Mouse (Mus musculus) MEL (cell line): Measurements from ENCODE around the gene Tmem132c. TPM values are rescaled to one million over a fixed set of nuclear protein-coding genes. Genes with fewer than 3 reads are reported as not detected.

Source experiments
- DNase-seq: peaks from one replicate; pipeline ENCODE4 v3.0.0; 2011; ENCODE audit warnings: low read depth, low spot score
- H3K27ac ChIP-seq: 2 replicates; pipeline ENCODE4 v1.5.1; 2012; ENCODE audit warnings: low read depth, mild to moderate bottlenecking, control low read depth, low read length, moderate library complexity; ENCODE audit not compliant: control insufficient read depth
- H3K27me3 ChIP-seq, 2 experiments: fragments of 150-350 bp in 1 of 2; sonication (generic) in 1 of 2; 2 replicates each; pipeline ENCODE4 v1.6.1; 2012; ENCODE audit warnings: low read length in 2 of 2, mild to moderate bottlenecking in 2 of 2, improper control_type of control experiment in 1 of 2, moderate library complexity in 1 of 2; ENCODE audit not compliant: insufficient read depth in 2 of 2, control insufficient read depth in 1 of 2
- H3K36me3 ChIP-seq, 2 experiments: 2 replicates each; pipeline ENCODE4 v1.6.1; 2012 to 2014; ENCODE audit warnings: low read length in 2 of 2, improper control_type of control experiment in 1 of 2, inconsistent platforms in 1 of 2, mild to moderate bottlenecking in 1 of 2; ENCODE audit not compliant: insufficient read depth in 2 of 2, control insufficient read depth in 1 of 2
- H3K4me1 ChIP-seq, 2 experiments: fragments of 150-350 bp in 1 of 2; sonication (generic) in 1 of 2; 2 replicates each; pipeline ENCODE4 v1.6.1; 2012; ENCODE audit warnings: low read length in 2 of 2, improper control_type of control experiment in 1 of 2, mild to moderate bottlenecking in 1 of 2; ENCODE audit not compliant: insufficient read depth in 2 of 2, control insufficient read depth in 1 of 2
- H3K4me3 ChIP-seq, 2 experiments: fragments of 150-350 bp in 1 of 2; sonication (generic) in 1 of 2; 2 replicates each; pipeline ENCODE4 v1.5.1; 2012; ENCODE audit warnings: low read depth in 2 of 2, low read length in 2 of 2, mild to moderate bottlenecking in 2 of 2, moderate library complexity in 2 of 2, control low read depth in 1 of 2, improper control_type of control experiment in 1 of 2; ENCODE audit not compliant: control insufficient read depth in 1 of 2, insufficient read depth in 1 of 2
- H3K79me2 ChIP-seq: 2 replicates; pipeline ENCODE4 v1.6.1; 2012; ENCODE audit warnings: mild to moderate bottlenecking, low read length, moderate library complexity; ENCODE audit not compliant: control insufficient read depth, poor library complexity, insufficient read depth
- H3K9ac ChIP-seq: 2 replicates; pipeline ENCODE4 v1.6.1; 2012; ENCODE audit warnings: low read depth, mild to moderate bottlenecking, control low read depth, low read length, moderate library complexity; ENCODE audit not compliant: control insufficient read depth, poor library complexity, severe bottlenecking
- H3K9me3 ChIP-seq: fragments of 150-350 bp; sonication (generic); replicated peaks from 2 replicates; pipeline ENCODE4 v1.6.1; 2012; ENCODE audit warnings: mild to moderate bottlenecking, low read length, improper control_type of control experiment, moderate library complexity; ENCODE audit not compliant: insufficient read depth
- CTCF ChIP-seq, 3 experiments: IDR thresholded peaks in 2 of 3; conservative IDR thresholded peaks in 1 of 3; 2 replicates each; pipeline ENCODE4 v1.5.1; 2011 to 2012; ENCODE audit warnings: low read length in 3 of 3, low read depth in 2 of 3, mild to moderate bottlenecking in 2 of 3, improper control_type of control experiment in 1 of 3, inconsistent platforms in 1 of 3, mixed read lengths in 1 of 3, moderate library complexity in 1 of 3; ENCODE audit not compliant: control insufficient read depth in 1 of 3, insufficient read depth in 1 of 3, poor library complexity in 1 of 3, severe bottlenecking in 1 of 3
- ELF1 ChIP-seq: IDR thresholded peaks from 2 replicates; pipeline ENCODE4 v1.6.1; 2014; ENCODE audit warnings: low read depth, mild to moderate bottlenecking, inconsistent platforms, low read length, improper control_type of control experiment, moderate library complexity
- ETS1 ChIP-seq: IDR thresholded peaks from 2 replicates; pipeline ENCODE4 v1.6.1; 2012; ENCODE audit warnings: low read depth, mild to moderate bottlenecking, inconsistent platforms, low read length, improper control_type of control experiment, moderate library complexity
- GABPA ChIP-seq: IDR thresholded peaks from 2 replicates; pipeline ENCODE4 v1.6.1; 2012; ENCODE audit warnings: low read depth, mild to moderate bottlenecking, inconsistent platforms, low read length, improper control_type of control experiment, moderate library complexity
- HCFC1 ChIP-seq: IDR thresholded peaks from 2 replicates; pipeline ENCODE4 v1.6.1; 2012; ENCODE audit warnings: low read depth, mild to moderate bottlenecking, inconsistent platforms, low read length, improper control_type of control experiment, moderate library complexity
- JUND ChIP-seq: IDR thresholded peaks from 2 replicates; pipeline ENCODE4 v1.6.1; 2011; ENCODE audit warnings: low read depth, mild to moderate bottlenecking, improper control_type of control experiment, low read length
- KAT2A ChIP-seq: conservative IDR thresholded peaks from 2 replicates; pipeline ENCODE4 v1.6.1; 2012; ENCODE audit warnings: low read depth, low read length, improper control_type of control experiment, inconsistent platforms
- MAFK ChIP-seq: IDR thresholded peaks from 2 replicates; pipeline ENCODE4 v1.6.1; 2011; ENCODE audit warnings: low read depth, mild to moderate bottlenecking, low read length, improper control_type of control experiment, borderline replicate concordance
- MEF2A ChIP-seq: IDR thresholded peaks from 2 replicates; pipeline ENCODE4 v1.6.1; 2014; ENCODE audit warnings: low read depth, mild to moderate bottlenecking, inconsistent platforms, low read length, improper control_type of control experiment; ENCODE audit not compliant: poor library complexity, insufficient replicate concordance, severe bottlenecking; ENCODE audit errors: extremely low read depth
- MXI1 ChIP-seq: IDR thresholded peaks from 2 replicates; pipeline ENCODE4 v1.6.1; 2011; ENCODE audit warnings: mild to moderate bottlenecking, low read depth, low read length, improper control_type of control experiment
- MYC ChIP-seq: IDR thresholded peaks from 2 replicates; pipeline ENCODE4 v1.6.1; 2011; ENCODE audit warnings: low read depth, mild to moderate bottlenecking, low read length, improper control_type of control experiment, moderate library complexity
- NRF1 ChIP-seq: IDR thresholded peaks from 2 replicates; pipeline ENCODE4 v1.6.1; 2014; ENCODE audit warnings: low read depth, mild to moderate bottlenecking, inconsistent platforms, low read length, improper control_type of control experiment, moderate library complexity; ENCODE audit not compliant: poor library complexity, insufficient read depth, severe bottlenecking
- SIN3A ChIP-seq: IDR thresholded peaks from 2 replicates; pipeline ENCODE4 v1.6.1; 2012; ENCODE audit warnings: low read length, improper control_type of control experiment, inconsistent platforms
- SMC3 ChIP-seq: IDR thresholded peaks from 2 replicates; pipeline ENCODE4 v1.6.1; 2011; ENCODE audit warnings: low read depth, low read length, improper control_type of control experiment
- TBP ChIP-seq: IDR thresholded peaks from 2 replicates; pipeline ENCODE4 v1.8.0; 2011; ENCODE audit warnings: low read depth, low read length, improper control_type of control experiment
- TCF12 ChIP-seq: IDR thresholded peaks from 2 replicates; pipeline ENCODE4 v1.6.1; 2014; ENCODE audit warnings: low read depth, mild to moderate bottlenecking, inconsistent platforms, low read length, improper control_type of control experiment, moderate library complexity
- ZNF384 ChIP-seq: IDR thresholded peaks from 2 replicates; pipeline ENCODE4 v1.6.1; 2012; ENCODE audit warnings: low read depth, mild to moderate bottlenecking, inconsistent platforms, low read length, improper control_type of control experiment
- polyA plus RNA-seq, 2 experiments: library from polyadenylated mRNA; stranded (reverse) in 1 of 2; unstranded in 1 of 2; fragments of >175 nt in 1 of 2; fragments of >200 nt in 1 of 2; gene quantifications; 2 replicates each; pipeline versions ENCODE4 v1.2.1 to v1.2.4; 2012; ENCODE audit warnings: low replicate concordance in 2 of 2, low read depth in 1 of 2; ENCODE audit not compliant: insufficient read length in 2 of 2, insufficient read depth in 1 of 2, missing spikeins in 1 of 2
- total RNA-seq: library from RNA; depleted of rRNA; stranded (reverse); fragments of 300-350 nt; gene quantifications from 2 replicates; pipeline ENCODE4 v1.2.3, GENCODE M21; 2012

The Tmem132c gene
- total and polyA plus RNA-seq, 3 experiments: not detected

DNA sequence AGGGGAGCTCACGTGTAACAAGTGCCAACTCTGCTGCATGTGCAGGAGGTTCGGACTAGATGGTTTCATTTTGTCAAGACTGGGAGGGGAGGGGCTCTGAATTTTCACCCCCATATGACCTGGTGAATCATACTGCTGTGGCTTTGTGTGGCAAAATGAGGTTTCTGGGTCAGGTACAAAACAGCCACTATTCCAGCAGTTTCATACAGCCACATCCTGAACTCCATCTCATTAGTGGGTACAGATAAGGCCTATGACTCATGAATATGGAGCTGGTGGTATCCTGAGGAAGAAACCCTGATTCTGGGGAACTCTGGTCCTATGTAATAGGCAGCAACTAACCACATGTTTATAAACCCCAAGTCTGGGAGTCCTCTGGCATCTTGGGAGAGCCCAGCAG is 295.9 kb downstream of the Tmem132c start:
- Histone ChIP-seq H3K36me3 (no peaks in the 10 kb centered on the region), H3K79me2 (no peaks in the 10 kb centered on the region), H3K9me3 (no peaks in the 10 kb centered on the region), H3K4me1 (no peaks in the 10 kb centered on the region), H3K9ac (no peak overlapping the region), H3K27ac (no peak overlapping the region), H3K4me3 (no peak overlapping the region), H3K27me3 (no peaks in the 10 kb centered on the region)
- no peak for DNase-seq
- no peak for TF ChIP-seq MYC
- TF ChIP-seq MXI1: no peak
- no peak for TF ChIP-seq GABPA
- TF ChIP-seq ELF1: no peak
- TF ChIP-seq MAFK: no peak
- TF ChIP-seq ZNF384: no peak
- TF ChIP-seq HCFC1: no peak
- TF ChIP-seq MEF2A: no peak
- TF ChIP-seq ETS1: no peak
- TF ChIP-seq NRF1: no peak
- TF ChIP-seq SIN3A: no peak
- no peak for TF ChIP-seq TCF12
- no peak for TF ChIP-seq KAT2A
- no peak for TF ChIP-seq TBP
- no peak for TF ChIP-seq SMC3
- no peak for TF ChIP-seq JUND

DNA sequence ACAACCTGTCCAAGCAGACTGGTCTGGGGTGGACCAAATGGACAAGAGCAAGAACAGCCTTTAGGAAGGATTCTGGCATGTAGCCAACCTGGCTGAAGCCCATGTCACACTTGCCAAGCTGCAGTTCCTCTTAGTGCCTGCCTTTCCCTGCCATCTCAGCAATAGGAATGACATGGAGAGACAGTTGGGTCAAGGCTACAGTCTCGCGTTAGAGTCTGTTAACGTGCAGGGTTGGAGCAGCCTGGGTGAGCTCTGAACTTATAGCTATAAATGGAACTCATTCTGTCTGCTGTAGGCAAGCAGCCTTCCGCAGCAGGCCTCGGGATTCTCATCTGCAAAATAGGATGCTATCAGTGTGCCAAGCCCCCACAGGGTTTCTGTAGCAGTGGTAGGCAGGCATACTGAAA is 305.0 kb downstream of the Tmem132c start:
- Histone ChIP-seq H3K36me3 (no peaks in the 10 kb centered on the region), H3K79me2 (no peaks in the 10 kb centered on the region), H3K27me3 (no peaks in the 10 kb centered on the region), H3K9ac (no peak overlapping the region), H3K4me3 (no peak overlapping the region), H3K27ac (no peak overlapping the region), H3K9me3 (no peaks in the 10 kb centered on the region), H3K4me1 (no peaks in the 10 kb centered on the region)
- TF ChIP-seq CTCF (IDR thresholded peaks at IDR 0.05 in 2 of 3, conservative IDR thresholded peaks at IDR 0.05 in 1 of 3; ENCODE audit: control insufficient read depth in 1 of 3, insufficient read depth in 1 of 3, low read depth in 2 of 3, low read length in 3 of 3, poor library complexity in 1 of 3, severe bottlenecking in 1 of 3): no peak
- no peak for TF ChIP-seq ETS1
- TF ChIP-seq TCF12: no peak
- no peak for DNase-seq
